Mouse (Mus musculus) testis, adult 2 months (tissue): ENCODE results near the gene Col4a3bp.

ENCODE experiments used
- CTCF ChIP-seq: fragments of 200-500 bp; IDR thresholded peaks from 2 replicates; pipeline ENCODE4 v1.5.1; 2012; ENCODE audit warnings: low read depth, mild to moderate bottlenecking, inconsistent platforms, low read length, moderate library complexity; ENCODE audit not compliant: control insufficient read depth, insufficient read depth, insufficient replicate concordance
- POLR2A ChIP-seq: fragments of 200-500 bp; IDR thresholded peaks from 2 replicates; pipeline ENCODE4 v1.6.1; 2012; ENCODE audit warnings: low read depth, mild to moderate bottlenecking, inconsistent platforms, low read length, moderate library complexity; ENCODE audit not compliant: control insufficient read depth

DNA sequence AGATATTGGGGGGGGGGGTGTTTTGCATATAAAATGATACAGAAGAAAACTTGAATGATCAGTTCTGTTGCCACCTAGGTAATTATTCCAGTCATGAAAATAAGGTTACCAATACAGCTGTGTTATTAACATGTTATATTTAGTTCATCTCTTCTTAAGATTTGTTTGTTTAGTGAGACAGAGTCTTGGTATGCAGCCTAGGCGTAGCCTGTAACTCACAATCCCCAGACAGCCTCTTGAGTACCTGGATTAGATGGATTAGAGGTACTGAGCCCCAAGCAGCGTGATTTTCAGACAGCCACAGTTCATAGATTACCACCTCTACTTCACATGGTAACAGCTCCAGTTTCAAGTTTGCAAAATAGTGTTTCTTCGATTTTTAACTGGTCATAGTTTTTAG, 4.3 kb upstream of the Col4a3bp start:
- TF ChIP-seq POLR2A: no peak
- TF ChIP-seq CTCF: no peak
